Mouse (Mus musculus) kidney, postnatal 36 days (tissue): ENCODE data around the gene Tead4.
"Not testable (repeated sequence)": the region's sequence is repeated elsewhere in the genome, so short reads cannot be mapped to it uniquely, and the experiment has no call there.

ENCODE experiments used
- DNase-seq, 2 experiments: peaks; one replicate each; pipeline ENCODE4 v3.0.0; 2021 to 2022; ENCODE audit warnings: mixed read lengths in 2 of 2

The Tead4 gene

GRCm38 (mm10) chr6:128234206-128234605 lies 66.4 kb downstream of the Tead4 start:
- DNase-seq, result peak; percentile 49 to 55

DNA sequence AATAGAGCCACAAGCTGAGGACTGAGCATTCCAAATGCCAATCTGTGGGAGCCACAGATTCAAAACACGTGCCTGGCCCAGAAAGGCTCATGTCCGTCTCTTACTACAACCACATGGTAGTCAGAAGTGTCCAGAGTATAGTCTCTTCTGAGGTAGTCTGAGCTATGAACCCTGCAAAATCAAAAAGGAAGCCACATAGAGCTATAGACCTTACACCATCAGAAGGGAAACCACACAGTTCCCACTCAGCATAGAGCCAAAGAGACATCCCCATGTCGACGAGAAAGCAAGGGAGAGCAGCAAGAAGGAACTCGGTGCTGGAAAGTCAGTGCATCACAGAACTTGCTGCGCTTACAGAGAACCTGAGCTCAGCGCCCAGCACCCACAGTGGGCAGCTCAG lies 68.4 kb downstream of the Tead4 start:
- no peak for DNase-seq

DNA sequence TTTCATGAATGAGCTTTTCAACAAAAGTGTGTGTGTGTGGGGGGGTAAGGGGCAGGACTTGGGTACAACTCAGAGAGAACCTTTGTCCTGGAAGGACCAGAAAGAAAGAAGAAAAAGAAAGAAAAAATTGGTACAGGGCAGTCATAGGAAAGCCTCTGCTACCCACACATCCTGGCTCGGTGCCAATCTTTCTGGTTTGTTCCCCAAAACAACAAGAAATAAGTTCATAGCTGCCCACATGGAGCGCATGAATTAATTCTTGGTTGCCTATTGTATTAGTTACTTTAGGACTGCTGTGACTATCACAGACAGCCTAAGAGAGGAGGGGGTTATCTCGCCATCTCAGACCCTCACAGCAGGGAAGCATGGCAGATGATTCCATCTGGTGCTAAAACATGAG lies 68.9 kb downstream of the Tead4 start:
- DNase-seq, result peak in 1 of 2 experiments; percentile 8

GRCm38 (mm10) chr6:128227438-128228017 lies 73.1 kb downstream of the Tead4 start:
- peak; percentile 12 to 48 for DNase-seq

- DNase-seq, result no peak
These were observed 73.7 kb downstream of the Tead4 start for GRCm38 (mm10) chr6:128226941-128227340.

- DNase-seq, result no peak
These were observed 74.8 kb downstream of the Tead4 start for GRCm38 (mm10) chr6:128225846-128226176.

GRCm38 (mm10) chr6:128225009-128225845 lies 75.4 kb downstream of the Tead4 start:
- peak in 1 of 2 experiments; percentile 3 for DNase-seq

- no peak for DNase-seq
These were observed 77.5 kb downstream of the Tead4 start for GRCm38 (mm10) chr6:128223159-128223558.

- DNase-seq, result not testable (repeated sequence)
These were observed 85.6 kb downstream of the Tead4 start for GRCm38 (mm10) chr6:128215004-128215403.

- not testable (repeated sequence) for DNase-seq
These were observed 91.4 kb downstream of the Tead4 start for GRCm38 (mm10) chr6:128209199-128209598.

- no peak for DNase-seq
These were observed 92.0 kb downstream of the Tead4 start for GRCm38 (mm10) chr6:128208491-128209170.

- no peak for DNase-seq
These were observed 97.1 kb downstream of the Tead4 start for GRCm38 (mm10) chr6:128203557-128203956.

DNA sequence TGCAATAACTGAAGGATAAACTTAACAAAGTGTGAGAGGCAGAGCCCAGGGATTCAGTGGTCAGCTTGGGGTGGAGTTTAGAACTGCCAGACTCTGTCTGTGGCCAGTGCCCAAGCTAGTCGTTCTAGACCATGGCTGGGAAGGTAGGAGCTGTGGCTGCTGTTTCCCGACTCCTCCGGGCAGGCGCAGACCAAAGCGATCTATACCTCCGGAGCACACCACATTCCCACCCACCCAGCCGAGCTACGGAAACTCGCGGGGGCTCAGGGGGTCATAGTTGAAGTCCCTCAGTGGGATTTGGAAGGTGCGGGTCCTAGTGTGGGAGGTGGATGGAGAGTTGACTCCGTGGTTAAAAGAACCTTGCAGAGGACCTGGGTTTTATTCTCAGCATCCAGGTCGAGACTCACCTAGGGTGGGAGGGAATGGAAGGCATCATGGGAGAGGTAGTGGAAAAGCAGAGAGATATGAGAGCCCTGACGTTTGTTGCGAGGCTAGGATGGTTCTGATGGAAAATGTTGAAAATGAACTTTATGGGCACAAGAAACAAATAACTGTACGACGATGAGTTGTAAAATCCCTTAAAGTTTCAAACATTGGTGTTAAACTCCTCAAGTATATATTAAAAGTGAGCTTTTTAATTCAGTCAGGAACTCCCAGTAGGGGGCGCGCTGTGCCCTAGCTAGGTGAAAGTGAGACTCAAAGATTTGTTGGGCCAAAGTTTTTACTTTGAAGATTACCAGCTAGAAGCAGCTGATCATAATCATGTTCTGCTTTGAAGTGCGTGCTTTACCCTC lies 99.6 kb downstream of the Tead4 start:
- DNase-seq, result peak; percentile 73 to 92

DNA sequence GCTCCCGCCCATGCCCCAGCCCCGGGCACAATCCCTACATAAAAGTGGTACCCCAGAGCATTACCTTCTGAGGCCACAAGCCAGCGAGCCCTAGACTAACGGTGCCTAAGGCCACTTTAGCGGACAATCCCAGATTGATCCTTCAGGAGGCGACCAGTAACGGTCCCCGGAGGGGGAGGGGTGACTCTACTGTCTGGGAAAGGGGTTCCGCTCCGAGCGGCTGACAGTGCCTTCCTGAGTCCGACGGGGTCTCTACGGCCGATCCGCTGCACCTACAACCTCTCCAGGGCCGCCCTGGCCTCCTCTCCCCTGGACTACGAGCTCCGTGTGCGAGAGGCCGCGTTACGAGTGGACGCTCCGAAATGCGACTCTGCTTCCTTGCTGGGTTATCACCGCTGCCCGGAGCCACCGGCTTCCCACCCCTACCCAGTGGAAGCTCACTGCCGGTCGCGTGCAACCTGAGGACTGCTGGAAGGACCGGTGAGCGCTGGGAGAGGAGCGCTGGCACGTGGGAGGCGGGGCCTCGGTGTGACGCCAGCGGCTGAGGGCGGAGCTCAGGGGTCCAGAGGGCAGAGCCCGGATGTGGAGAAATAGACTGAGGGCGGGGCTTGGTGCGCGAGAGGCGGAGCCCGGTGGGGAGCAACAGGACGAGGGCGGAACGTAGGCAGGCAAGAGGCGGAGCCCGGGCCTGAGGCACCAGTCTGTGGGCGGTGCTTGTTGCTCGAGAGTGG lies 100.3 kb downstream of the Tead4 start:
- peak; percentile 99 to 100 for DNase-seq

- no peak for DNase-seq
These were observed 117.1 kb downstream of the Tead4 start for GRCm38 (mm10) chr6:128183521-128183920.

- DNase-seq, result no peak
These were observed 119.4 kb downstream of the Tead4 start for GRCm38 (mm10) chr6:128181176-128181575.

- DNase-seq, result no peak
These were observed 121.0 kb downstream of the Tead4 start for GRCm38 (mm10) chr6:128179651-128180050.

DNA sequence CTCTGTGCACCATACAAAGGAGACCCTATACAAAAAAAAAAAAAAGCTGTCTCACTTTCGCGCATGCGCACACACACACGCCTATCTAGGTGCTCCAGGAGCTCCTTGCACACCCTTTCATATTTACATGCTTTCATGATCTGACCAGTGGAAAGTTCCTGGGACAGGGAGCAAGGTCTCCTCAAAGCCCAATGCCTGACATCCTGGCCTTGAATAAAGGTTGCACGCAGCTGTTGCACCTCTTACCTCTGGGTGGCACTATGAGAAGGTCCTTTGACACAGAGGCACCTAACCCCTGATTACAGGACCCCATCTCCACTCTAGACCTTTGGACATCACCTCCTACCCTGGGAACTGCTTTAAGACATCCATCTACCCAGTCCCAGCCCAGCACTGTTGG lies 121.4 kb downstream of the Tead4 start:
- peak in 1 of 2 experiments; percentile 22 for DNase-seq

DNA sequence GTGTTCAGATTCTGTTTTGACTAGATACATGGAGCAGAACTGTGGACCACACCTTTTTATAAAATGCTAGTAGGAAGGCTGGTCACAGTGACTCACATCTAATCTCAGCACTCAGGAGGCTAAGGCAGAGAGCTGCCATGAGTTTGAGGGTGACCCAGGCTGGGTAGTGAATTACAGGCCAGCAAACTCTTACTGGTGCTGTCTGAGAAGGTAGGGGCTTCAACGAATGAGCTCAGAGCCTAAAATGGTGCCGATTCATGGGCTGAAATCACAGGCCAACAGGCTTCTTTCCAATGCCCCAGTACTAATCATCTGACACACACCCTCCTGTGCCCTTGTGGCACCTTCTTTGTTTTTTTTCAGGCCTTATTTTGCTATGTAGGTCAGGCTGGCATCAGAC lies 121.9 kb downstream of the Tead4 start:
- no peak for DNase-seq
